Mouse (Mus musculus) spleen, adult 2 months (tissue): Measurements from ENCODE around the gene Krtap8-1.

Source experiments
- CTCF ChIP-seq: fragments of 200-500 bp; IDR thresholded peaks from 2 replicates; pipeline ENCODE4 v1.5.1; 2011; ENCODE audit warnings: mild to moderate bottlenecking, inconsistent platforms; ENCODE audit not compliant: insufficient read depth, insufficient read length, insufficient replicate concordance; ENCODE audit errors: extremely low read depth
- POLR2A ChIP-seq: fragments of 200-500 bp; IDR thresholded peaks from 2 replicates; pipeline ENCODE4 v1.6.1; 2011; ENCODE audit warnings: low read depth, low read length, inconsistent platforms

- TF ChIP-seq CTCF (no peak), POLR2A (no peak)
These were observed 33.2 kb upstream of the Krtap8-1 start for GRCm38 (mm10) chr16:89520996-89521395.
